ENCODE assay signal across 19 mouse cellular contexts in genomic region chr13:103483392-103483791, GRCm38 (mm10).
DNase-seq lines count a peak whose midpoint lies in the region; ATAC-seq and TF ChIP-seq lines count a peak whose summit lies in the region.
"Had no signal": no experiment of that assay in that cellular context is flagged by ENCODE, and none has a peak within 500 bp of the region (broad histone marks: within the 10 kb centered on the region; RNA-seq: fewer than 3 reads in every experiment).

No protein-coding gene starts in this region.

- no peak for TF ChIP-seq EP300 in stomach, postnatal 0 days (optimal IDR thresholded peaks at IDR 0.05)

- no peaks in the 10 kb centered on the region for H3K27me3 ChIP-seq in kidney, embryonic 14.5 days (ENCODE audit: control insufficient read depth, insufficient read depth, low read length)
- H3K27me3 ChIP-seq in stomach, postnatal 0 days (ENCODE audit: control insufficient read depth, insufficient read depth, low read length), result no peaks in the 10 kb centered on the region
- H3K27me3 ChIP-seq: CH12.LX; heart, embryonic 12.5 days; hindbrain, embryonic 15.5 days had no signal

- no peak overlapping the region for H3K9ac ChIP-seq in kidney, embryonic 14.5 days (ENCODE audit: low read depth, low read length)
- H3K9ac ChIP-seq in stomach, postnatal 0 days (ENCODE audit: low read length), result no peak overlapping the region
- H3K9ac ChIP-seq: heart, embryonic 12.5 days; hindbrain, embryonic 15.5 days had no signal

- H3K4me2 ChIP-seq in kidney, embryonic 14.5 days (replicated peaks; ENCODE audit: low read depth, low read length), result no peak overlapping the region
- H3K4me2 ChIP-seq in stomach, postnatal 0 days (replicated peaks; ENCODE audit: low read depth), result no peak overlapping the region
- H3K4me2 ChIP-seq: heart, embryonic 12.5 days; hindbrain, embryonic 15.5 days had no signal

- TF ChIP-seq CTCF in stomach, postnatal 0 days (IDR thresholded peaks at IDR 0.05; ENCODE audit: low read depth), result no peak

- no peak for ATAC-seq in kidney, embryonic 14.5 days (ENCODE audit: low FRiP score, low TSS enrichment)
- ATAC-seq in stomach, postnatal 0 days (ENCODE audit: low FRiP score, low TSS enrichment), result no peak
- ATAC-seq: forebrain, embryonic 14.5 days had no signal

- no peaks in the 10 kb centered on the region for H3K36me3 ChIP-seq in kidney, embryonic 14.5 days (ENCODE audit: control insufficient read depth, insufficient read depth, low read length)
- H3K36me3 ChIP-seq in stomach, postnatal 0 days (ENCODE audit: control insufficient read depth, insufficient read depth, low read length), result no peaks in the 10 kb centered on the region
- H3K36me3 ChIP-seq: embryonic facial prominence, embryonic 10.5 days; forebrain, embryonic 10.5 days; heart, embryonic 12.5 days; hindbrain, embryonic 10.5 days; hindbrain, embryonic 15.5 days had no signal

- H3K9me3 ChIP-seq in kidney, embryonic 14.5 days (ENCODE audit: control insufficient read depth, low read length), result no peaks in the 10 kb centered on the region
- no peaks in the 10 kb centered on the region for H3K9me3 ChIP-seq in stomach, postnatal 0 days (ENCODE audit: control insufficient read depth, low read length)
- H3K9me3 ChIP-seq: embryonic facial prominence, embryonic 10.5 days; forebrain, embryonic 10.5 days; heart, embryonic 12.5 days; hindbrain, embryonic 10.5 days; hindbrain, embryonic 15.5 days had no signal

- no peaks in the 10 kb centered on the region for H3K4me1 ChIP-seq in kidney, embryonic 14.5 days (ENCODE audit: control insufficient read depth, insufficient read depth, low read length)
- H3K4me1 ChIP-seq in stomach, postnatal 0 days (replicated peaks; ENCODE audit: control insufficient read depth, insufficient read depth), result no peaks in the 10 kb centered on the region
- H3K4me1 ChIP-seq: embryonic facial prominence, embryonic 10.5 days; forebrain, embryonic 10.5 days; hindbrain, embryonic 10.5 days; hindbrain, embryonic 15.5 days had no signal

- H3K27ac ChIP-seq in kidney, embryonic 14.5 days (ENCODE audit: low read depth, low read length), result no peak overlapping the region
- no peak overlapping the region for H3K27ac ChIP-seq in stomach, postnatal 0 days (replicated peaks)
- H3K27ac ChIP-seq: embryonic facial prominence, embryonic 10.5 days; forebrain, embryonic 10.5 days; heart, adult 2 months; hindbrain, embryonic 10.5 days; hindbrain, embryonic 15.5 days had no signal

- no peak overlapping the region for H3K4me3 ChIP-seq in kidney, embryonic 14.5 days (ENCODE audit: low read length)
- H3K4me3 ChIP-seq in stomach, postnatal 0 days (ENCODE audit: low read depth, low read length), result no peak overlapping the region
- H3K4me3 ChIP-seq: embryonic facial prominence, embryonic 10.5 days; erythroblast, embryonic 14.5 days; forebrain, embryonic 10.5 days; heart, adult 2 months; heart, embryonic 12.5 days; hindbrain, embryonic 10.5 days; hindbrain, embryonic 15.5 days had no signal

- peak; percentile 21 for DNase-seq in kidney, adult 11 months
- peak; percentile 53 for DNase-seq in kidney, adult 9 months
- peak; percentile 14 for DNase-seq in kidney, postnatal 10 days
- peak; percentile 53 for DNase-seq in yolk sac, embryonic 10.5 days (ENCODE audit: low spot score)
- no peak for DNase-seq in retina, embryonic 14.5 days (ENCODE audit: low spot score)
- DNase-seq in stomach, postnatal 0 days (ENCODE audit: low spot score), result no peak
- no peak for DNase-seq in cerebellum, postnatal 10 days
- DNase-seq: cerebellum, adult 18-20 months; cerebellum, adult 9-11 months; heart, adult 2 months had no signal

- 72% methylated on average over 7 of the region's 7 CpGs for WGBS in kidney, embryonic 14.5 days
- 70% methylated on average over 7 of the region's 7 CpGs for WGBS in stomach, postnatal 0 days

Comparison
In these comparisons a context has a peak if more than half of its experiments do, and no peak if none do; other contexts are left out.
1. DNase-seq: peak in kidney, adult 11 months (single experiment), kidney, adult 9 months (single experiment), kidney, postnatal 10 days (single experiment) and yolk sac, embryonic 10.5 days (single experiment); none in retina, embryonic 14.5 days (single experiment), stomach, postnatal 0 days (single experiment) and cerebellum, postnatal 10 days (0 of 2).